Mouse (Mus musculus) forebrain, embryonic 15.5 days (tissue): Measurements from ENCODE around the gene Ascc2. TPM values are rescaled to one million over a fixed set of nuclear protein-coding genes. Genes with fewer than 3 reads are reported as not detected.
A peak's percentile ranks its signal among the peaks of the same experiment; 100 is the strongest.

ENCODE experiments used
- ATAC-seq: fragments of 200-750 bp; cut with Nextera tagmentation; replicated peaks from 2 replicates; pipeline ENCODE4 v1.8.0; 2017; ENCODE audit warnings: mild to moderate bottlenecking, moderate TSS enrichment, moderate library complexity
- H3K27ac ChIP-seq: fragments of 300-500 bp; sonication (generic); replicated peaks from 2 replicates; pipeline ENCODE4 v1.5.1; 2015; ENCODE audit warnings: mild to moderate bottlenecking, inconsistent platforms
- H3K27me3 ChIP-seq: fragments of 300-500 bp; sonication (generic); 2 replicates; pipeline ENCODE4 v1.6.1; 2015; ENCODE audit warnings: inconsistent platforms
- H3K36me3 ChIP-seq: fragments of 300-500 bp; sonication (generic); 2 replicates; pipeline ENCODE4 v1.6.1; 2015; ENCODE audit warnings: mild to moderate bottlenecking, inconsistent platforms
- H3K4me1 ChIP-seq: fragments of 300-500 bp; sonication (generic); 2 replicates; pipeline ENCODE4 v1.6.1; 2015; ENCODE audit warnings: inconsistent platforms
- H3K4me2 ChIP-seq: fragments of 300-500 bp; sonication (generic); replicated peaks from 2 replicates; pipeline ENCODE4 v1.6.1; 2015; ENCODE audit warnings: mild to moderate bottlenecking, inconsistent platforms
- H3K4me3 ChIP-seq: fragments of 300-500 bp; sonication (generic); 2 replicates; pipeline ENCODE4 v1.5.1; 2015; ENCODE audit warnings: mild to moderate bottlenecking, inconsistent platforms
- H3K9ac ChIP-seq: fragments of 300-500 bp; sonication (generic); replicated peaks from 2 replicates; pipeline ENCODE4 v1.6.1; 2015; ENCODE audit warnings: mild to moderate bottlenecking, inconsistent platforms
- H3K9me3 ChIP-seq: fragments of 300-500 bp; sonication (generic); 2 replicates; pipeline ENCODE4 v1.6.1; 2016; ENCODE audit warnings: inconsistent platforms
- WGBS: fragments of 180-500 bp; shearing (Covaris S2); methylation state at CpG from one replicate; pipeline ENCODE4 v1.1.7; 2015; ENCODE audit warnings: mixed read lengths; 5-methylcytosine and 5-hydroxymethylcytosine counted together
- polyA plus RNA-seq: library from polyadenylated mRNA; unstranded; fragments of >200 nt; fragmentation: Nextera tagmentation; extraction: Ambion mirVana; gene quantifications from 2 replicates; pipeline ENCODE4 v1.2.1, GENCODE M21; 2015

Gene Ascc2
- polyA plus RNA-seq, 1 experiment from 2014 or later = 24.0 TPM

DNA sequence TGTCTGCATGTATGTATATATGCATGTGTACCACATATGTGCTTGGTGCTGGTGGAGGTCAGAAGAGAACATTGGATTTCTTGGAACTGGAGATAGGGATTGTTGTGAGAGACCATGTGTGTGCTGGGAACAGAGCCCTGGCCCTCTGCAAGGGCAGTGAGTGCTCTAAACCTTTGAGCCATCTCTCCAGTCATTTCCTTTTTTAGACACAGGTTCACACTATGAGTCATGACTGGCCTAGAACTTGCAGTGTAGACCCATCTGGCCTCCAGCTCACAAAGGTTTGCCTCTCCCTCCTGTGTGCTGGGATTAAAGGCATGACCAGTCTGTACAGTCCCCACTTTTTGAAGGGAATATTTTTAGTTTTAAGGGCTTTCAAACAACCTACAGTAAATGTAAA is 75.3 kb downstream of the Ascc2 start:
- Histone ChIP-seq H3K9ac (no peak overlapping the region), H3K4me3 (no peak overlapping the region), H3K36me3 (no peaks in the 10 kb centered on the region), H3K9me3 (no peaks in the 10 kb centered on the region), H3K27ac (no peak overlapping the region), H3K4me2 (no peak overlapping the region), H3K4me1 (peaks cover 6% of the 10 kb centered on the region; the same call in 1 of the 2 replicates), H3K27me3 (no peaks in the 10 kb centered on the region)
- ATAC-seq = no peak

DNA sequence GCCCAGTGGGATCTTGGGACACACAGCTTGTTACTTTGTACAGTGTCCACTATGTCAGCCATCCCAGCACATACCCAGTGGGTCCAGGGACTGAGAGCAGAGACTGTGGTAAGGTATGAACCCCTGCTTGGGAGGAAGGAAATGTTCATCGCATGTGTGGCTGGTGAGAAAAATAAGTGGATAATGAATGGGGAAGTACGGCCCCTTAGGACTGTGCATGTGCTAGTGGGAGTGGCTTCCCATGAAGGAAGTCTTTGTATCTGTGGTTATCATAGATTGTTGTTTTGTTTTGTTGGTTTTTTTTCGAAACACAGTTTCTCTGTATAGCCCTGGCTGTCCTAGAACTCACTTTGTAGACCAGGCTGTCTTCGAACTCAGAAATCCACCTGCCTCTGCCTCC is 77.2 kb downstream of the Ascc2 start:
- no peak overlapping the region for H3K4me3 ChIP-seq
- no peaks in the 10 kb centered on the region for H3K27me3 ChIP-seq
- no peak overlapping the region for H3K4me2 ChIP-seq
- no peaks in the 10 kb centered on the region for H3K36me3 ChIP-seq
- no peak overlapping the region for H3K9ac ChIP-seq
- 84% methylated on average over 4 of the region's 4 CpGs for WGBS
- H3K27ac ChIP-seq = no peak overlapping the region
- H3K4me1 ChIP-seq = peaks cover 6% of the 10 kb centered on the region; the same call in 1 of the 2 replicates
- H3K9me3 ChIP-seq = no peaks in the 10 kb centered on the region
- no peak for ATAC-seq

- Histone ChIP-seq H3K36me3 (no peaks in the 10 kb centered on the region), H3K4me1 (peaks cover 10% of the 10 kb centered on the region; the same call in 1 of the 2 replicates), H3K9ac (no peak overlapping the region), H3K9me3 (no peaks in the 10 kb centered on the region), H3K27me3 (no peaks in the 10 kb centered on the region), H3K27ac (no peak overlapping the region), H3K4me2 (no peak overlapping the region), H3K4me3 (no peak overlapping the region)
- WGBS = 95% methylated on average over 4 of the region's 4 CpGs
- ATAC-seq = no peak
Measured at GRCm38 (mm10) chr11:4715596-4715995, 78.0 kb downstream of the Ascc2 start.

DNA sequence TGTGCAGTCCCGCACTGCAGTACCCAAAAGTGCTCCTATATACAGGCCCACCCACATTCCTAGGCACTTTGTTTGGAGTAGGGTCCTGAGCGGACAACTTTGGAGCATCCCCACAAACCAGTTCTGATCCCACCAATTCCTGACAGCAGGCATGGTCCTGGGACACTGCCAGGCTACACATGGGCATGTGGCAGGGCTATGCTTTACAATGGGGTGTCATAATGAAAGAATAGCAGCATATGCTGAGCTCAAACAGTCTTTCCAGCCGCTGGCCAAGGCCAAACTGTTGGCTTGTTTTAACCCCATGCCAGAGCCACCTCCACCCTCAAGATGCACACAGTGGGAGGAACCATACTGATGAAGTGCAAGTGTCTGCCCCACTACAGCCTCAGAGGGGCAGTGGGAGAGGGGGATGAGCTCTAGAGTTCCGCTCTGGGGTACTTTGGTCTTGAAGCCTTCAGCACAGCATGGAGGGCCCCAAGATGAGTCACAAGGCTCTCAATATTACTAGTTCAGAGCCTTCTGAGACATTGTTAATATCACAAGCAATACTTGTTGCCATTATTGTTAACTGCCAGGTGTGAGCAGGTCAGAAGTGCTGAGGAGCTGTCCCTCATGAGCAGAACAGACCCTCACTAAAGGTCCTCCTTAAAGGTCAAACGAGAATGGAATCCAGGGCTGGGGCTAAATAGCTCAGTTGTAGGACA is 79.1 kb downstream of the Ascc2 start:
- WGBS = 78% methylated on average over 5 of the region's 5 CpGs
- no peaks in the 10 kb centered on the region for H3K27me3 ChIP-seq
- H3K36me3 ChIP-seq = no peaks in the 10 kb centered on the region
- no peaks in the 10 kb centered on the region for H3K9me3 ChIP-seq
- no peak for ATAC-seq
- no peak overlapping the region for H3K4me3 ChIP-seq
- no peak overlapping the region for H3K4me2 ChIP-seq
- H3K27ac ChIP-seq = no peak overlapping the region
- no peak overlapping the region for H3K9ac ChIP-seq
- H3K4me1 ChIP-seq = peaks cover 19% of the 10 kb centered on the region

- 86% methylated on average over 5 of the region's 5 CpGs for WGBS
- no peak overlapping the region for H3K9ac ChIP-seq
- no peaks in the 10 kb centered on the region for H3K27me3 ChIP-seq
- no peaks in the 10 kb centered on the region for H3K9me3 ChIP-seq
- no peak overlapping the region for H3K27ac ChIP-seq
- ATAC-seq = no peak
- H3K36me3 ChIP-seq = no peaks in the 10 kb centered on the region
- no peak overlapping the region for H3K4me3 ChIP-seq
- H3K4me1 ChIP-seq = peaks cover 19% of the 10 kb centered on the region
- H3K4me2 ChIP-seq = no peak overlapping the region
Measured at GRCm38 (mm10) chr11:4718548-4718947, 81.0 kb downstream of the Ascc2 start.

- ATAC-seq = no peak
- Histone ChIP-seq H3K27ac (no peak overlapping the region), H3K4me2 (no peak overlapping the region)
Measured at GRCm38 (mm10) chr11:4719961-4720360, 82.4 kb downstream of the Ascc2 start.

DNA sequence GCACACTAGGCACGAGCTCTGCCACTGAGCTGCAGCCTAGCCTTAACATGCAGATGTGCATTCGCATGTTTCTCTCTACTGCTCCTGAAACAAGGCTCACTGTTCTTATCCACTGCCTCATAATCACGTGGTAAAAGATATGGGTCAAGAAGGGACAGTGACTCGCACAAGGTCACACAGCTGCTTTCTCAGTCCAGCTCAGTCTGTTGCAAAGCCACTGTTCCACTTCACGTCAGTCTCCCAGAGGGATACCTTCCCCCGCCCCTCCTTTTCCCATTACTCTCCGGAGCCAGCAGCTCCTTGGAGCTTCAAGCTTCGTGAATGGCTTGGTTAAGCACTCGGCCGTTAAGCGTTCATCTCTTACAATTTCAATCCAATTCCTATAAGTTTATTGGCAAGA is 82.8 kb downstream of the Ascc2 start:
- Histone ChIP-seq H3K9me3 (no peaks in the 10 kb centered on the region), H3K4me2 (no peak overlapping the region), H3K27me3 (no peaks in the 10 kb centered on the region), H3K9ac (no peak overlapping the region), H3K4me1 (peaks cover 19% of the 10 kb centered on the region), H3K36me3 (peaks cover 13% of the 10 kb centered on the region), H3K4me3 (no peak overlapping the region), H3K27ac (no peak overlapping the region)
- WGBS = 54% methylated on average over 11 of the region's 11 CpGs
- ATAC-seq = no peak

More at GRCm38 (mm10) chr11:4719961-4720360, 82.4 kb downstream of the Ascc2 start:
- Histone ChIP-seq H3K4me3 (no peak overlapping the region), H3K9me3 (no peaks in the 10 kb centered on the region), H3K9ac (no peak overlapping the region), H3K4me1 (peaks cover 19% of the 10 kb centered on the region), H3K36me3 (peaks cover 11% of the 10 kb centered on the region), H3K27me3 (no peaks in the 10 kb centered on the region)
- WGBS = 91% methylated on average over 9 of the region's 9 CpGs

DNA sequence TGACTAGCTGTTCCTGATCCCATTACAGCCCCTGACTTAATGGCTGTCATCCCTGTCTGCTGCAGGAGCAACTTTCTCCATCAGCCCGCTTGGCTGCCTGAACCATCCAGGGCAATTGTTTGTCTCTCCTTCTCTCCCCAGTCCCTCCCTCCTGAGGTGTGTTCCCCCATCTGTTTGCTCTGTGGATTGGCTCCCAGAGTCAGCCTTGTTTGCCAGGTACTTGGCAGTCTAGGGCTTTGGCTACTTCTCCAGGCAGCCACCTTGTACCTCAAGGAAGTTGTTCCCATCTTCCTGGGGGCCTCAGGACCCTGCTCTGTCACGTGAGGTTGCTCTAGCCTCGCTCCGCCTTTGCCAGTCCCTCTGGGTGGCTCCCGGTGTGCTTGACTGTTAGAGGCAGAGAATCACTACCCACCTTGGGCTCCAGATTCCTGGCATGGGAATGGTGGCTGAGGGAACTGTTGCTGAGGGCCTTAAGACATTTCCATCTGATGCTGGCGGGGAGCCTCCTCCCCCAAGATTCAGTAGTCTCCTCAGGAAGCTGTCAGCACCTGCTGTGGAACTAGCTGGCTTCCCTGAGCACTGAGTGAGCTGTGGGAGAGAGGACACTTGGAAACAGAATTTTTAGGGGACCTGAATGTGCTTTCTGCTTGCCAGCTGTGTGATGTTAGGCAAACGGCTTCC is 83.5 kb downstream of the Ascc2 start:
- peak overlapping the region; percentile 56 for H3K27ac ChIP-seq
- H3K27me3 ChIP-seq = no peaks in the 10 kb centered on the region
- 39% methylated on average over 7 of the region's 7 CpGs for WGBS
- peaks cover 19% of the 10 kb centered on the region for H3K4me1 ChIP-seq
- no peaks in the 10 kb centered on the region for H3K9me3 ChIP-seq
- H3K4me3 ChIP-seq = no peak overlapping the region
- H3K4me2 ChIP-seq = no peak overlapping the region
- H3K9ac ChIP-seq = no peak overlapping the region
- H3K36me3 ChIP-seq = peaks cover 13% of the 10 kb centered on the region
- ATAC-seq = no peak

DNA sequence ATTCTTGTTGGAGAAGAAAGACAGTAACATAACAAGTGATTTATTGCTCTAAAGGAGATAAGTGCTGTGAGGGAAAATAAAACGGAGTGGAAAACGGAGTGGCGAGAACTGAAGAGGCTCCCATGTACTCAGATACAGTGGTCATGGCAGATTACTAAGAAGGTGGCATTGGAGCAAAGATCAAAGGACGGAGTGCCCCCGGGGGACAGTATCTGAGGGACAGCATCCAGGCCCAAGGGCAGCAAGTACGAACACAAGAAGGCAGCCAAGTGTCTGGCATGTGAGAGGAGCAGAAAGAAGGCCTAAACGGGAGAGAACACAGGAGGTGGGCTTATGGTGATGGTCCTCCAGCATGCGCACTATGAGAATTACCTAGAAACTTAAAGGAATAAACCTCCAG is 84.2 kb downstream of the Ascc2 start:
- H3K36me3 ChIP-seq = peaks cover 13% of the 10 kb centered on the region
- H3K4me3 ChIP-seq = no peak overlapping the region
- WGBS = 81% methylated on average over 8 of the region's 8 CpGs

DNA sequence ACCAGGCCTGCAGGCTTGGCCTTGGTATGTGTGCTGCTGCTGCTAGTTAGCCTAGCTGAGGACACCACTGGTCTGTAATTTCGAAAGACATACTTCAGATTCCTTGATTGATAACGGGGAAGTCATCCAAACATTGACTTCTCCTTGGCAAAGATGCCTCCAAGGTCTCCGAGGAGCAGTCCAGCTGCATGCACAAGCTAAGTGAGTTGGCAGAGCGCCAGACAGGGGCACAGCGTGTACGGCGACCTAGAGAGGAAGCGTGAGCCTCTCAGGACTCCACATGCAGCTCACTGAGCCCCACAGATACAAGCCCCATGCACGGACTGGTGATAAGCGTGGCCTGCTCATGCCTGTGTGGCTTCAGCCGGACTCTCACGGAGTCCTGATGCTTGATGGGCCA is 92.1 kb downstream of the Ascc2 start:
- Histone ChIP-seq H3K4me2 (no peak overlapping the region), H3K9me3 (no peaks in the 10 kb centered on the region), H3K36me3 (peaks cover 6% of the 10 kb centered on the region), H3K4me1 (peaks cover 4% of the 10 kb centered on the region; the same call in 1 of the 2 replicates), H3K9ac (no peak overlapping the region), H3K27ac (no peak overlapping the region), H3K27me3 (no peaks in the 10 kb centered on the region), H3K4me3 (no peak overlapping the region)
- 53% methylated on average over 12 of the region's 12 CpGs for WGBS
- ATAC-seq = no peak; the same call in 1 of the 2 replicates

More for the DNA sequence above, 84.2 kb downstream of the Ascc2 start:
- Histone ChIP-seq H3K9ac (no peak overlapping the region), H3K27me3 (no peaks in the 10 kb centered on the region), H3K27ac (peak overlapping the region; percentile 56; the same call in 1 of the 2 replicates), H3K4me2 (no peak overlapping the region), H3K9me3 (no peaks in the 10 kb centered on the region), H3K4me1 (peaks cover 16% of the 10 kb centered on the region)
- no peak for ATAC-seq

DNA sequence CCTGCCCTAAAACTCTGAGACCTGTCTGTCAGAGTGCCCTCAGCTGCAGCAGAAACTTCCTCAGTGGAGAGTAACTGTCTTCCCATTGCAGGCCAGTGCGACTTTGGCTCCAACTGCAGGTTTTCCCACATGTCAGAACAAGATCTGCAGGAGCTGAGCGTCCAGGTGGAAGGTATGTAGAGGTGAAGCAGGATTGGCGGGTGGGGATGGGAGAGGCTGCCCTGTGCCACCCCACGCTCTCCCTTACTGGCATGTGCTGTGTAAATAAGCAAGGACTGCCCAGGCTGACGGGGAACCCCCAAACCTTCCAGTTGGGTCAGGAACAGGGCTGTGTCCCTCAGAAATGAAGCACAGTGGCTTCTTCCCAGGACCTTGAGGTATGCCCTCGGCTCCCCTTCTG is 92.5 kb downstream of the Ascc2 start:
- ATAC-seq = no peak
- WGBS = 90% methylated on average over 6 of the region's 6 CpGs

DNA sequence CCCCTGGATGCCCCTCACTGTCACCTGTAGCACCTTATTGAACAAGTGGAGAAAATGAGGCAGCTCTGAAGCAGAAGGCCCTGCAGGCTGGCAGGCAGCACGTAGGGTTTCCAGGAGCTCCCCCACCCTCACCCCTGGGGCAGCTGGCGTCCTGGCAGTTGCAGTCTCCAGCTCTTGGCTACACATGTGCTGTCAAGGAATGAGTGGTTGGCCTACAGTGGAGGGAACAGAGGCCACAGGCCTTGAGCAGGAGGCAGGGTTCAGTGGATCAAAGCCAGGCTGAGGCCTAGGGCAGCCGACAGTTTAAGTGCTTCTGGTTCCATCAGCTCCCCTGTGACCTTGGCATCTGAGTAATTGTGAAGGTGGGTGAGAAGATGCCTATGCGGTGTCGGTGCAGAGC is 93.4 kb downstream of the Ascc2 start:
- no peaks in the 10 kb centered on the region for H3K36me3 ChIP-seq
- H3K27me3 ChIP-seq = no peaks in the 10 kb centered on the region
- ATAC-seq = no peak
- no peaks in the 10 kb centered on the region for H3K9me3 ChIP-seq
- H3K4me2 ChIP-seq = no peak overlapping the region
- H3K9ac ChIP-seq = no peak overlapping the region
- no peak overlapping the region for H3K27ac ChIP-seq
- 79% methylated on average over 5 of the region's 5 CpGs for WGBS
- no peak overlapping the region for H3K4me3 ChIP-seq
- peaks cover 4% of the 10 kb centered on the region; the same call in 1 of the 2 replicates for H3K4me1 ChIP-seq

More for the DNA sequence above, 92.5 kb downstream of the Ascc2 start:
- H3K4me2 ChIP-seq = no peak overlapping the region
- no peak overlapping the region for H3K27ac ChIP-seq
- no peaks in the 10 kb centered on the region for H3K27me3 ChIP-seq
- no peaks in the 10 kb centered on the region for H3K9me3 ChIP-seq
- peaks cover under 1% of the 10 kb centered on the region; the same call in 1 of the 2 replicates for H3K36me3 ChIP-seq
- no peak overlapping the region for H3K4me3 ChIP-seq
- no peak overlapping the region; the same call in 1 of the 2 replicates for H3K9ac ChIP-seq
- H3K4me1 ChIP-seq = peaks cover 4% of the 10 kb centered on the region; the same call in 1 of the 2 replicates
